Mouse (Mus musculus) erythroblast, embryonic 14.5 days (primary cell): ENCODE results near the gene Hmga2.

ENCODE experiments used
- GATA1 ChIP-seq: IDR thresholded peaks from 2 replicates; pipeline ENCODE4 v1.6.1; 2012; ENCODE audit warnings: low read length, inconsistent platforms, mixed read lengths
- TAL1 ChIP-seq: IDR thresholded peaks from 3 replicates; pipeline ENCODE4 v1.6.1; 2012; ENCODE audit warnings: low read length, inconsistent platforms, mixed read lengths

- TF ChIP-seq GATA1 (no peak), TAL1 (no peak)
Observed at GRCm38 (mm10) chr10:120429199-120429551, 47.1 kb downstream of the Hmga2 start.
